Mouse (Mus musculus) heart, adult 2 months (tissue): ENCODE results near the gene Olfr1216. TPM values are rescaled to one million over a fixed set of nuclear protein-coding genes. Genes with fewer than 3 reads are reported as not detected.
"Not testable (repeated sequence)": the region's sequence is repeated elsewhere in the genome, so short reads cannot be mapped to it uniquely, and the experiment has no call there.

Experiments used
- DNase-seq, 2 experiments: peaks; one replicate each; pipeline ENCODE4 v3.0.0; 2021
- H3K27ac ChIP-seq: fragments of 200-600 bp; 2 replicates; pipeline ENCODE4 v1.8.1; 2022
- H3K27me3 ChIP-seq: fragments of 200-500 bp; 2 replicates; pipeline ENCODE4 v1.6.1; 2012; ENCODE audit warnings: mild to moderate bottlenecking, low read length, inconsistent platforms, mixed read lengths; ENCODE audit not compliant: control insufficient read depth, insufficient read depth
- H3K36me3 ChIP-seq: fragments of 200-500 bp; 2 replicates; pipeline ENCODE4 v1.6.1; 2012; ENCODE audit warnings: low read length, inconsistent platforms; ENCODE audit not compliant: control insufficient read depth, insufficient read depth
- H3K4me1 ChIP-seq: fragments of 200-500 bp; 2 replicates; pipeline ENCODE4 v1.6.1; 2011; ENCODE audit warnings: low read length; ENCODE audit not compliant: control insufficient read depth, insufficient read depth
- H3K4me3 ChIP-seq: fragments of 200-600 bp; 2 replicates; pipeline ENCODE4 v1.8.1; 2022
- H3K79me2 ChIP-seq: fragments of 200-500 bp; replicated peaks from 2 replicates; pipeline ENCODE4 v1.6.1; 2012; ENCODE audit warnings: mild to moderate bottlenecking, inconsistent platforms, low read length, moderate library complexity, mixed read lengths; ENCODE audit not compliant: control insufficient read depth, insufficient read depth
- H3K9ac ChIP-seq: fragments of 200-500 bp; 2 replicates; pipeline ENCODE4 v1.6.1; 2012; ENCODE audit warnings: low read depth, mild to moderate bottlenecking, control low read depth, inconsistent platforms, low read length, mixed read lengths
- CTCF ChIP-seq: fragments of 200-600 bp; IDR thresholded peaks from 2 replicates; pipeline ENCODE4 v1.8.1; 2022; ENCODE audit warnings: antibody characterized with exemption, mild to moderate bottlenecking, moderate library complexity
- EP300 ChIP-seq: fragments of 200-500 bp; IDR thresholded peaks from 2 replicates; pipeline ENCODE4 v1.6.1; 2011; ENCODE audit warnings: low read depth, low read length, control low read depth; ENCODE audit not compliant: insufficient read depth
- POLR2A ChIP-seq: fragments of 200-500 bp; IDR thresholded peaks from 2 replicates; pipeline ENCODE4 v1.6.1; 2011; ENCODE audit warnings: mild to moderate bottlenecking, low read depth, low read length, control low read depth; ENCODE audit not compliant: insufficient read depth
- WGBS: fragments of 180-500 bp; shearing (Covaris S2); methylation state at CpG from one replicate; pipeline ENCODE4 v1.1.7; 2018; 5-methylcytosine and 5-hydroxymethylcytosine counted together
- intact Hi-C: fragments of 180-260 bp; cut with DNase I; formaldehyde crosslinking; loops from one replicate; pipeline ENCODE4 v1.15.1; 2025
- long read RNA-seq: library from polyadenylated mRNA; stranded (forward); transcript quantifications from one replicate; pipeline ENCODE4 v2.0.0, GENCODE M21; 2021
- polyA plus RNA-seq: library from polyadenylated mRNA; depleted of rRNA; stranded (reverse); fragments of >200 nt; gene quantifications from 2 replicates; pipeline ENCODE4 v1.2.3, GENCODE M21; 2012; rRNA removed
- total RNA-seq, 2 experiments: library from RNA; stranded (reverse); gene quantifications; 2 replicates each; pipeline ENCODE4 v1.2.3; 2021

The Olfr1216 gene
- not detected for total RNA-seq
- not detected in 2 replicates for polyA plus RNA-seq
- long read RNA-seq = 0 reads

- intact Hi-C loops = no loop called here
- no peaks in the 10 kb centered on the region for H3K36me3 ChIP-seq
- no peak for DNase-seq
- no peaks in the 10 kb centered on the region for H3K27me3 ChIP-seq
- H3K4me3 ChIP-seq = no peak within 1 kb of the TSS
- no peaks in the 10 kb centered on the region for H3K79me2 ChIP-seq
- 48% methylated on average over 1 of the region's 1 CpGs for WGBS
- TF ChIP-seq CTCF (no peak), EP300 (no peak), POLR2A (no peak)
- H3K27ac ChIP-seq = no peak within 1 kb of the TSS
- no peak within 1 kb of the TSS for H3K9ac ChIP-seq
- no peaks in the 10 kb centered on the region for H3K4me1 ChIP-seq
Measured at GRCm38 (mm10) chr2:89018240-89018639, at the start of gene Olfr1216. TSS of gene Olfr1216 (minus strand) at chr2:89018340.

- TF ChIP-seq EP300 (no peak), POLR2A (no peak), CTCF (no peak)
- Histone ChIP-seq H3K4me3 (no peak within 1 kb of the TSS), H3K9ac (no peak within 1 kb of the TSS), H3K4me1 (no peaks in the 10 kb centered on the region), H3K27me3 (no peaks in the 10 kb centered on the region), H3K36me3 (no peaks in the 10 kb centered on the region), H3K27ac (no peak within 1 kb of the TSS), H3K79me2 (no peaks in the 10 kb centered on the region)
- intact Hi-C loops = no loop called here
- DNase-seq = no peak
Measured at GRCm38 (mm10) chr2:89061087-89061486, 42.9 kb upstream of the Olfr1216 start, which contains the start of gene Olfr1218. TSS of gene Olfr1218 (minus strand) at chr2:89061187.

GRCm38 (mm10) chr2:89031965-89032364 lies 13.8 kb upstream of the Olfr1216 start, which contains the start of gene Olfr1217:
TSS of gene Olfr1217 (minus strand) at chr2:89032065.
- Histone ChIP-seq H3K4me3 (no peak within 1 kb of the TSS), H3K27ac (no peak within 1 kb of the TSS), H3K4me1 (no peaks in the 10 kb centered on the region), H3K27me3 (no peaks in the 10 kb centered on the region), H3K9ac (no peak within 1 kb of the TSS), H3K36me3 (no peaks in the 10 kb centered on the region), H3K79me2 (no peaks in the 10 kb centered on the region)
- no peak for DNase-seq
- 56% methylated on average over 2 of the region's 2 CpGs for WGBS
- intact Hi-C loops = no loop called here
- TF ChIP-seq EP300 = no peak
- TF ChIP-seq CTCF = no peak
- TF ChIP-seq POLR2A = no peak

- WGBS = 59% methylated on average over 3 of the region's 3 CpGs
- H3K27ac ChIP-seq, H3K9ac ChIP-seq, H3K4me3 ChIP-seq, DNase-seq, H3K36me3 ChIP-seq, intact Hi-C loops, H3K4me1 ChIP-seq, H3K79me2 ChIP-seq, H3K27me3 ChIP-seq: not testable (repeated sequence)
Measured at GRCm38 (mm10) chr2:89021436-89021835, 3.3 kb upstream of the Olfr1216 start.

- Histone ChIP-seq H3K4me3 (no peak within 1 kb of the TSS), H3K27ac (no peak within 1 kb of the TSS), H3K4me1 (no peaks in the 10 kb centered on the region), H3K79me2 (no peaks in the 10 kb centered on the region), H3K9ac (no peak within 1 kb of the TSS), H3K36me3 (no peaks in the 10 kb centered on the region), H3K27me3 (no peaks in the 10 kb centered on the region)
- no peak for DNase-seq
- intact Hi-C loops = no loop called here
- TF ChIP-seq POLR2A = no peak
- TF ChIP-seq CTCF = no peak
- TF ChIP-seq EP300 = no peak
- 53% methylated on average over 2 of the region's 2 CpGs for WGBS
Measured at GRCm38 (mm10) chr2:89006873-89007272, 11.3 kb downstream of the Olfr1216 start, which contains the start of gene Olfr1215. TSS of gene Olfr1215 (minus strand) at chr2:89006973.

- no peaks in the 10 kb centered on the region for H3K36me3 ChIP-seq
- TF ChIP-seq POLR2A (no peak), CTCF (no peak), EP300 (no peak)
- intact Hi-C loops = no loop called here
- WGBS = 67% methylated on average over 1 of the region's 1 CpGs
- no peaks in the 10 kb centered on the region for H3K27me3 ChIP-seq
- H3K27ac ChIP-seq = no peak within 1 kb of the TSS
- no peaks in the 10 kb centered on the region for H3K79me2 ChIP-seq
- H3K9ac ChIP-seq = no peak within 1 kb of the TSS
- H3K4me3 ChIP-seq = no peak within 1 kb of the TSS
- no peak for DNase-seq
- no peaks in the 10 kb centered on the region for H3K4me1 ChIP-seq
Measured at GRCm38 (mm10) chr2:88992553-88992952, 25.6 kb downstream of the Olfr1216 start, which contains the start of gene Olfr1214. TSS of gene Olfr1214 (minus strand) at chr2:88992653.
